Mouse (Mus musculus) megakaryocyte, embryonic 14.5 days (primary cell): ENCODE measurements around the gene Adgrg3. TPM values are rescaled to one million over a fixed set of nuclear protein-coding genes. Genes with fewer than 3 reads are reported as not detected.

Source experiments
- H3K27me3 ChIP-seq: replicated peaks from 2 replicates; pipeline ENCODE3; 2012; ENCODE audit warnings: inconsistent platforms
- H3K36me3 ChIP-seq: replicated peaks from 2 replicates; pipeline ENCODE3; 2012; ENCODE audit warnings: low read length, inconsistent platforms, mixed read lengths
- H3K4me1 ChIP-seq: 2 replicates; pipeline ENCODE4 v1.6.1; 2012; ENCODE audit warnings: inconsistent platforms
- H3K4me3 ChIP-seq: replicated peaks from 2 replicates; pipeline ENCODE3; 2012; ENCODE audit warnings: moderate library complexity, mild to moderate bottlenecking, inconsistent platforms
- H3K9me3 ChIP-seq: 2 replicates; pipeline ENCODE4 v1.6.1; 2012; ENCODE audit warnings: inconsistent platforms
- FLI1 ChIP-seq: IDR thresholded peaks from 2 replicates; pipeline ENCODE4 v1.6.1; 2012; ENCODE audit warnings: low read length, inconsistent platforms, mixed read lengths
- GATA1 ChIP-seq: IDR thresholded peaks from 3 replicates; pipeline ENCODE4 v1.6.1; 2012; ENCODE audit warnings: mixed read lengths, low read length, inconsistent platforms, borderline replicate concordance
- polyA plus RNA-seq: library from polyadenylated mRNA; stranded (reverse); fragments of >175 nt; gene quantifications from 2 replicates; pipeline ENCODE4 v1.2.3, GENCODE M21; 2012; ENCODE audit warnings: low replicate concordance; ENCODE audit not compliant: insufficient read depth

Adgrg3 gene
- polyA plus RNA-seq, 1 experiment, result 111 TPM

DNA sequence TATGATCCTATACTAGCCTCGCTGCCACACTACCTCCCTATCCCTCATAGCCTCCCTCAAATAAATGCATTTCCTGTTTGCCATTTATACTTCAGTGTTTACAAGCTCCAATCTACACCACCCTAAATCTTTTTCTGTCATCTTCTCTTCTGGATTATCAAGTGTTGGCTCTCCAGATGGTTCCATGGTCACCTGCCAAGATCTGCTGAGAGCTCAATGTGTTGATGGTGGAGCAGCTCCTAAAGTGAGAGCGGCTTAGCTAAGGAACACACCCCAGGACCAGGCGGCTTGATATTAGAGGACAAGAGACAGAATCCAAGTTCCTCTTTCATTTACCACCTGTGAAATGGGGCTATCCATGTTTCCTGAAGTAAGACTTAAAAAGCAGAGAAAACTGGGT lies 60.6 kb downstream of the Adgrg3 start:
- peaks cover 8% of the 10 kb centered on the region for H3K36me3 ChIP-seq
- H3K4me1 ChIP-seq, result peaks cover 53% of the 10 kb centered on the region
- H3K4me3 ChIP-seq, result no peak overlapping the region
- peaks cover 2% of the 10 kb centered on the region for H3K27me3 ChIP-seq
- no peak for TF ChIP-seq GATA1
- TF ChIP-seq FLI1, result no peak
- H3K9me3 ChIP-seq, result no peaks in the 10 kb centered on the region

DNA sequence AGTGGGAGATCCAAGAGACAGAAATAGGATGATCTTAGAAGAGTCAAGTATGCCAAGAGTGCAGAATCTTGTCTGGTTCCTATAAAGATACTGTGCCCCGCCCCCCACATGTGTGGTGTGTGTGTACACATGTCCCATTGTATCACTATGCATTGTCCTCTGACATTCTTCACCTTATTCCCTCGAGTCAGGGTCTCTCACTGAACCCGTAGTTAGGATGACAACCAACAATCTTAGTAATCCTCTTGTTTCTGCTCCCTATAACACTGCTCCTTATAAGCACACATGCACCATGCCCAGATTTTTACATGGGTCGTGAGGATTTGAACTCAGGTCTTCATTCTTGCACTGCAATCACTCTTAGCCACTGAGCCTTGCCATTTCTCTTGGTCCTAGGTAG lies 61.8 kb downstream of the Adgrg3 start:
- Histone ChIP-seq H3K36me3 (peaks cover 19% of the 10 kb centered on the region), H3K4me1 (peaks cover 48% of the 10 kb centered on the region), H3K4me3 (no peak overlapping the region), H3K27me3 (peaks cover 2% of the 10 kb centered on the region), H3K9me3 (no peaks in the 10 kb centered on the region)
- TF ChIP-seq GATA1 (no peak), FLI1 (no peak)

DNA sequence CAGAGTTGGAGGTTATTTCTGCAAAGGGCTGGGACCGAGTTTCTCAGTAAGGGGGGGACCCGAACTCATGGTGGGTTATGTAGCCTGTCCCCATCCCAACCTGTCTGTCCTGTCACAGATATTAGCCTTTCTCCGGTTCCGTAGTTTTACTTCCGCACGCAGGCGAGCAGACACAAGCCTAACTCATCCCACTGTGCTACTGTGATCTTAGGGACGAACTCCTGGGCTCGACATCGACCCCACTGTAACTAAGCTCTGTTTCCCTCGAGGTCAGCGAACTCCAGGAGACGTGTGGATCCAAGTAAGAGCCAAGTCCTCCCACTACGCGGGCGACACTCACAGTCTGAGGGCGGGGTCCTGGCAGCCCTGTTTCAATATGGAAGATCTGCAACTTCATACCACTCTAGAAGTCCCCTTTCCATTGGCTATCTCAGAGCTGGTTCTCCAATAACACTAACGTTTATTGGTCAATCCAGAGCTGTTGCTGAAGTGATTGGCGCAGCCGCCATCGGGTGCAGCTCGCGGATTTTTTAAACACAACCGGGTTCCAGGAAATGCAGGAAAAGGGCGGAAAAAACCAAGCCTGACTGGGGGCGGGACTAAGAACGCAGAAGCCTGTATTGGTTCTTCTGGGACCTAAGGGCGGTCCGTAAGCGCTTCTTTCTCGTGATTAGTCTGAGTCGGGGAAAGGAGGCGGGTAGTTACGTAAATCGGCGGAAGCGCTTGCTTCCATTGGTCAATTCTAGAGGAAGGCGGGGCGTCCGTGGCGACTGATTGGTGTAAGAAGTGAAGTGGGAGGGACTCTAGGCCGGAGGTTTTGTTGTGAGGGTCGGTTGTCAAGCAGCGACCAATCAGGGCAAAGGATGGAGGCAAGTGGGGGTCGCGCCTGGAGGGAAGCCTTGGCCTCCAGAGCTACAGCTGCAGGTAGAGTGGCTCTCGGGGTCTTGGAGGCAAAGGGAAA lies 63.2 kb downstream of the Adgrg3 start, which contains the start of gene Katnb1:
TSS of gene Katnb1 (plus strand) at position 806 of the 961 bp plus-strand sequence.
- no peak for TF ChIP-seq GATA1
- no peak for TF ChIP-seq FLI1
- Histone ChIP-seq H3K9me3 (no peaks in the 10 kb centered on the region), H3K36me3 (peaks cover 33% of the 10 kb centered on the region), H3K4me3 (peak within 1 kb of the TSS; percentile 98), H3K4me1 (peaks cover 62% of the 10 kb centered on the region), H3K27me3 (peaks cover 2% of the 10 kb centered on the region)

DNA sequence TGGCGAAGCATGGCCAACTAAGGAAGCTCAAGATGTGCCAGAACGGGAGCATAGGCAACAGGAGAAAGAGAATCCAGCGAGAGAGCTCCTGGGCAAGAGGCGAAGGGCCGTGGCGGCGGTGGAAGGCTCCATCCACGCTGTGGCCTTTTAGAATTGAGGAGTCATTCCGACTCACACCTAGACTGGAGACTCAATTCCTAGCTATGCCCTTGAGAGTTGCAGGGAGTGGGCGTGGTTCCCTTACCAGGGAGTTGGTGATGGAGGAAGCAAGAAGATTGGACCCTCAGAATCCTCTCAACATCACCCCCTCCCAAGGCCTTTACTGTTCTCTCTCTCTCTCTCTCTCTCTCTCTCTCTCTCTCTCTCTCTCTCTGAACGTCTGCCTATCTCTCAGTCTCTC lies 64.2 kb downstream of the Adgrg3 start:
- Histone ChIP-seq H3K9me3 (no peaks in the 10 kb centered on the region), H3K27me3 (no peaks in the 10 kb centered on the region), H3K4me3 (peak overlapping the region; percentile 98), H3K4me1 (peaks cover 69% of the 10 kb centered on the region), H3K36me3 (peaks cover 40% of the 10 kb centered on the region)
- TF ChIP-seq GATA1, result no peak
- TF ChIP-seq FLI1, result no peak

DNA sequence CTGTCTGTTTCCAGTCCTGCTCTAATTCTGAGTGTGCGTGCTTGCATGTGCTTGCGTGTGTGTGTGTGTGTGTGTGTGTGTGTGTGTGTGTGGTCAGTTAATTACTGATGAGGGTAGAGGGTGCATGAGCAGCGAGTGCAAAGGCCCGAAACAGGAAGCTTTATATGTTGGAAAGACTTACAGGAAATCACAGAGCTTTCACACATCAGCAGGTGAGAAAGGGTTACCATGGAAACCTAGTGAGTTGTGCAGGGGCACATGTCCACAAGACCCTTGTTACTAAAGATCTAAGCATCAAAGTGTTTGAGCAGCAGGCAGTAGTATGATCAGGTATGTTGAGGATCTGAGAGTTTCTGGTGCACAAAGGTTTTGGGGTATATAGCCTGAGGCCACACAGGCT lies 66.8 kb downstream of the Adgrg3 start:
- Histone ChIP-seq H3K27me3 (no peaks in the 10 kb centered on the region), H3K4me3 (no peak overlapping the region), H3K9me3 (no peaks in the 10 kb centered on the region), H3K36me3 (peaks cover 66% of the 10 kb centered on the region), H3K4me1 (peaks cover 67% of the 10 kb centered on the region)
- TF ChIP-seq GATA1 (no peak), FLI1 (no peak)

DNA sequence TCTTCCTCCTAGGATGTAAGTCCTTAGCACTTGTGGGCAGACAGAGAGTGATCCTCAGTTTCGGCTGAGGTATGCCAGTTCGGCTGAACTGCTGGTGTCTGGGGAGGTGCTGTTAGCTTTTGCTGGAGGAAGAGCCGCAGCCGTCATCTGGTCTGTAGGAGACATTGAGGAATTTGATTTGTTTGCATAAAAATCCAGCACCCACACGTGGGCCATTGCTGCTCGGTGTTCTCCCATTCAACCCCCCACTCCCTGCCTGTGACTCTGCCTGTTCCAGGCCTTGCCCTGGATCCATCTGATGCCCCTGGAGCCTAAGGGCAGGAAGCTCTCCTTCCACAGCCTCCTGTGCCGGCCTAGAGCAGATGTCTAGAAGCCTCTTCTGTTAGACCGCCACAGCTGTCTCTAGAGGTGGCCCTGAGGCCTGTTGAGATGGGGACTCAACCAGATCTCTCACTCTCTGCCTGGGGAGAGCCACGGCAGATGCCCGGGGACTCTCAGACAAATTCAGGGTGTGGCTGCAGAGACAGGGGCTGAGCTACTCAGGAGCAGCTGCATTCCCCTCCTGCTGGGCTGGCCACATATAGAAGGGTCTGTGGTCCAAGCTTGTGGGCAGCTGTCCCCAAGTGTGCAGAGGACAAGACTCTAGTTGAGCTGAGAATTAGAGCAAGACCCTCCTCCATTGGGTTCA lies 67.4 kb downstream of the Adgrg3 start:
- Histone ChIP-seq H3K4me1 (peaks cover 63% of the 10 kb centered on the region), H3K9me3 (no peaks in the 10 kb centered on the region), H3K36me3 (peaks cover 72% of the 10 kb centered on the region), H3K27me3 (no peaks in the 10 kb centered on the region), H3K4me3 (no peak overlapping the region)
- TF ChIP-seq FLI1, result no peak
- no peak for TF ChIP-seq GATA1

DNA sequence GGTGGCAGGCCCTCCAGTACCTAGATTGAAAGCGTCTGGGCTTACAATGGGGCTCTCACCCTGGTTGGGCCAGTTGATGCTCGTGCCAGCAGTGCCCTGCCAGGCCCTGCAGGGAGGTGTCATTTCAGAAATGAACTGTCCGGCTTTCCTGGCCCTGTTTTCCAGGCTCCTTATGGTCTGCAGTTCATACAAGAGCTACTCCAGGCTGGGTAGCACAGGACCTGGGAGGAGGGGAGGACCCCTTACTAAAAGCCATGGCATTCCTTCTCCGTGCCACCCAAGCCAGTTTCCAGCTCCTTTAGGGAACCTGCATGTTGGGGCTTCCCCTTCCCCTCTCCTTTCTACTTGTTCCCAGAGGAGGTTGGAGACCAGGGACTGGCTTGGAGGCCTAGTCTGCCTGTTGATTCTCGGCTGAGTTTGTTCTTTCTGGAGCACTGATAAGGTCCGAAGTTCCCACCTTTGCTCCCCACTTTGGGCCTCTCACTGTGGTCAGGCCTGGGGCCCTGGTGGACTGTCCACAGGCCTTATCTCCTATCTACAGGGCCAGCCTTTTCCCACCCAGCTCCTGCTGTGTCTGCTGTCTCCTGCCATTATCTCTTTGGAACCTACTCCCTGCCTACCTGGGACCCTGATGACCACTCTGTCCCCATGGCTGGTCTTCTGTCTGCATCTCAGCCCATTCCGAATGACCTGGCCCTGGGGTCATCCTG lies 68.1 kb downstream of the Adgrg3 start:
- Histone ChIP-seq H3K27me3 (no peaks in the 10 kb centered on the region), H3K4me3 (no peak overlapping the region), H3K9me3 (no peaks in the 10 kb centered on the region), H3K4me1 (peaks cover 65% of the 10 kb centered on the region), H3K36me3 (peaks cover 79% of the 10 kb centered on the region)
- TF ChIP-seq FLI1 (no peak), GATA1 (no peak)

DNA sequence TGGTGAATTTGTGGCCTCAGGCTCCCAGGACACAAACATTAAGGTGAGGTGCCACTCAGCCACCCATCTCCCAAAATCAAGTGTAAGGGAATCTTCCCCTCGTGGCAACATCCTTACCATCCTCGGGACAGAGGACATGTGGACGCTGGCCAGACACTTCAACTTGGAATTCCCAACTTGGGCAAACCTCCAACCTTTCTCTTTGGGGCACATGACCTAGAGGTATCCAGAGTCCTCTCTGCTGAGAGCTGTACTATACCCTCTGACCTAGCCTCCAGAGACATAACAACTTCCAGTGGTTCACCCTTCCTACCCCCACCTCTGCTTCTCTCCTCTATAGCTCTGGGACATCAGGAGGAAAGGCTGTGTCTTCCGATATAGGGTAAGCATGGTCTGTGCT lies 76.1 kb downstream of the Adgrg3 start:
- TF ChIP-seq FLI1 (no peak), GATA1 (no peak)
- Histone ChIP-seq H3K4me3 (no peak overlapping the region), H3K36me3 (peaks cover 99% of the 10 kb centered on the region), H3K27me3 (no peaks in the 10 kb centered on the region), H3K4me1 (peaks cover 17% of the 10 kb centered on the region), H3K9me3 (no peaks in the 10 kb centered on the region)

Other genes starting within 250 kb of the Adgrg3 start
- 0.44 TPM in 1 of 2 replicates, not detected in the other for gene Cx3cl1, start 245.7 kb upstream of the Adgrg3 start, polyA plus RNA-seq
- gene Ccl17, start 207.2 kb upstream of the Adgrg3 start, polyA plus RNA-seq, result not detected in 2 replicates
- 62.7 and 175 TPM in 2 replicates for gene Coq9, start 179.4 kb upstream of the Adgrg3 start, polyA plus RNA-seq
- 404 and 666 TPM in 2 replicates for gene Ciapin1, start 179.3 kb upstream of the Adgrg3 start, polyA plus RNA-seq
- 15.3 and 21.3 TPM in 2 replicates for gene Polr2c, start 160.2 kb upstream of the Adgrg3 start, polyA plus RNA-seq
- gene Dok4, start 141.4 kb upstream of the Adgrg3 start, polyA plus RNA-seq, result 0.81 and 1.1 TPM in 2 replicates
- gene Ccdc102a, start 99.6 kb upstream of the Adgrg3 start, polyA plus RNA-seq, result 0.73 and 1.4 TPM in 2 replicates
- 1.2 and 1.8 TPM in 2 replicates for gene Adgrg5, start 94.0 kb upstream of the Adgrg3 start, polyA plus RNA-seq
- gene Adgrg1, start 42.9 kb upstream of the Adgrg3 start, polyA plus RNA-seq, result 388 and 1,147 TPM in 2 replicates
- gene Drc7, start 37.4 kb downstream of the Adgrg3 start, polyA plus RNA-seq, result 0.51 TPM in 1 of 2 replicates, not detected in the other
- 17.2 and 46.5 TPM in 2 replicates for gene Katnb1, start 63.5 kb downstream of the Adgrg3 start, polyA plus RNA-seq
- gene Kifc3, start 185.1 kb downstream of the Adgrg3 start, polyA plus RNA-seq, result 53.9 and 60.5 TPM in 2 replicates